Mouse (Mus musculus) kidney, adult 8-10 months (tissue): ENCODE results near the gene Gm49368.
"Not testable (repeated sequence)": the region's sequence is repeated elsewhere in the genome, so short reads cannot be mapped to it uniquely, and the experiment has no call there.

Experiments used
- DNase-seq, 2 experiments: peaks; one replicate each; pipeline ENCODE4 v3.0.0; 2022

Gene Gm49368

GRCm38 (mm10) chr7:128062456-128062855, at the start of gene Gm49368, which contains the start of gene Itgam:
Gene Gm49368 (plus strand): TSS chr7:128062683.
Gene Itgam (plus strand): TSS chr7:128062640.
- DNase-seq, result no peak

- no peak for DNase-seq
These were observed 49.4 kb upstream of the Gm49368 start for GRCm38 (mm10) chr7:128013116-128013515.

- DNase-seq, result not testable (repeated sequence)
These were observed 46.3 kb upstream of the Gm49368 start for GRCm38 (mm10) chr7:128016134-128016533.

- no peak for DNase-seq
These were observed 45.8 kb upstream of the Gm49368 start for GRCm38 (mm10) chr7:128016650-128017049.

GRCm38 (mm10) chr7:128018275-128018674, 44.2 kb upstream of the Gm49368 start:
- no peak for DNase-seq

- no peak for DNase-seq
These were observed 43.3 kb upstream of the Gm49368 start for GRCm38 (mm10) chr7:128019187-128019586.

- DNase-seq, result no peak
These were observed 39.5 kb upstream of the Gm49368 start for GRCm38 (mm10) chr7:128022974-128023373.

GRCm38 (mm10) chr7:128023565-128023964, 38.9 kb upstream of the Gm49368 start:
- no peak for DNase-seq

GRCm38 (mm10) chr7:128024364-128024763, 38.1 kb upstream of the Gm49368 start:
- DNase-seq, result no peak

- no peak for DNase-seq
These were observed 37.6 kb upstream of the Gm49368 start for GRCm38 (mm10) chr7:128024932-128025331.

- no peak for DNase-seq
These were observed 37.1 kb upstream of the Gm49368 start for GRCm38 (mm10) chr7:128025381-128025780.

GRCm38 (mm10) chr7:128031403-128031976, 31.0 kb upstream of the Gm49368 start:
- DNase-seq, result peak; percentile 18 to 20

GRCm38 (mm10) chr7:128032290-128032988, 30.0 kb upstream of the Gm49368 start:
- DNase-seq, result peak in 1 of 2 experiments; percentile 23

GRCm38 (mm10) chr7:128032989-128033293, 29.5 kb upstream of the Gm49368 start:
- DNase-seq, result no peak

GRCm38 (mm10) chr7:128033616-128034015, 28.9 kb upstream of the Gm49368 start:
- DNase-seq, result no peak

- DNase-seq, result not testable (repeated sequence)
These were observed 20.2 kb upstream of the Gm49368 start for GRCm38 (mm10) chr7:128042161-128042820.

GRCm38 (mm10) chr7:128044142-128044785, 18.2 kb upstream of the Gm49368 start:
- no peak for DNase-seq

- no peak for DNase-seq
These were observed 16.8 kb upstream of the Gm49368 start for GRCm38 (mm10) chr7:128045640-128046039.

- no peak for DNase-seq
These were observed 13.7 kb upstream of the Gm49368 start for GRCm38 (mm10) chr7:128048819-128049218.

GRCm38 (mm10) chr7:128049254-128049653, 13.2 kb upstream of the Gm49368 start:
- DNase-seq, result no peak

GRCm38 (mm10) chr7:128050739-128051138, 11.7 kb upstream of the Gm49368 start:
- DNase-seq, result no peak

GRCm38 (mm10) chr7:128053061-128053460, 9.4 kb upstream of the Gm49368 start:
- no peak for DNase-seq

GRCm38 (mm10) chr7:128056917-128057444, 5.5 kb upstream of the Gm49368 start:
- no peak for DNase-seq
